Mouse (Mus musculus): Measurements from ENCODE around the gene Epb41l3.

- TF ChIP-seq CTCF (IDR thresholded peaks at IDR 0.05; ENCODE audit: low read depth) = no peak
- TF ChIP-seq EP300 (IDR thresholded peaks at IDR 0.05; ENCODE audit: low read depth) = no peak
Observed at GRCm38 (mm10) chr17:69048826-69049225, 26.7 kb upstream of the Epb41l3 start.
